Mouse (Mus musculus): ENCODE results near the gene Yes1. TPM values are rescaled to one million over a fixed set of nuclear protein-coding genes. Genes with fewer than 3 reads are reported as not detected.
"Not testable (repeated sequence)": the region's sequence is repeated elsewhere in the genome, so short reads cannot be mapped to it uniquely, and the experiment has no call there.

Gene Yes1
- polyA plus RNA-seq, 1 experiment from 2014 or later, result 22.3 TPM

DNA sequence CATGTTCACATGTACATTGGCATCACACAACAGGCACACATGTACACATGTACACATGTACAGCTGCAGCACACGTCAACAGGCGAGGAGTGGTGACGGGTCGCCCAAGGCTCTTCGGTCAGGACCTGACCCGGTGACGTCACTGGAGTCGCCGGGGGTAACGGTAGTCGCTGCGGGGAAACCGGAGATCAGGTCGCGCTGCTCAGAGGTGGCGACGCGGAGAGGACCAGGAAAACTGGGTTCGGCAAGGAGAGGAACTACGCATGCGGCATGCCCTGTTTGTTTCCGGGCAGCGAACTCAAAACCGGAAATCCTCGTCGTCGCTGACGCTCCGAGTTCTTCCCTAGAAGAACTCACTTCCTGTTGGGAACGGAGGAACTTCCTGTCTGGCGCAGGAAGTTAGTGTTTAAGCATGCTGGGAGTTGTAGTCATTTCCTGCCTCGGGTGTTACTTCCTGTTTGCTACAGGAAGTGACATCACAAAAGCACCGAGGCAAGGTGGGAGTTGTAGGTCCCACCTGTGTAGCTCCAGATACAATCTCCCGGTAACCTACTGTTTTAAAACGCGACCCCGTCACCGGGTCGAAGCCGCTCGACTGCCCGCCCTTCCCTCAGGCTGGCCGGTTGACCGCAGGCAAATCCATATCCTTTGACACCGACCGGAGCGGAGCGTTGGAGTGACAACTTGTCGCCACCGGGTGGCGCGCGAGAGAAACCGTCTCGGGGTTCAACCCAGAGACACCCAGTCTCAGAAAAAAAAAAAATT, 102.9 kb downstream of the Yes1 start:
- H3K27ac ChIP-seq (ENCODE audit: low read depth, low read length), result peak overlapping the region; percentile 67
- peak overlapping the region; percentile 52 for H3K9ac ChIP-seq (replicated peaks; ENCODE audit: low read depth, low read length)
- peak; percentile 98 for ATAC-seq (ENCODE audit: low read depth)
- peak overlapping the region; percentile 91 for H3K4me2 ChIP-seq (ENCODE audit: low read depth, low read length)
- H3K9me3 ChIP-seq (ENCODE audit: control insufficient read depth, low read length), result no peaks in the 10 kb centered on the region
- H3K27me3 ChIP-seq (ENCODE audit: control insufficient read depth, insufficient read depth, low read length), result no peaks in the 10 kb centered on the region
- peak overlapping the region; percentile 57 for H3K4me3 ChIP-seq (ENCODE audit: low read depth, low read length)
- peaks cover 6% of the 10 kb centered on the region; the same call in 1 of the 2 replicates for H3K4me1 ChIP-seq (ENCODE audit: control insufficient read depth, insufficient read depth, low read length)
- WGBS, result under 1% methylated on average over 55 of the region's 55 CpGs
- H3K36me3 ChIP-seq (ENCODE audit: control insufficient read depth, insufficient read depth, low read length), result no peaks in the 10 kb centered on the region

DNA sequence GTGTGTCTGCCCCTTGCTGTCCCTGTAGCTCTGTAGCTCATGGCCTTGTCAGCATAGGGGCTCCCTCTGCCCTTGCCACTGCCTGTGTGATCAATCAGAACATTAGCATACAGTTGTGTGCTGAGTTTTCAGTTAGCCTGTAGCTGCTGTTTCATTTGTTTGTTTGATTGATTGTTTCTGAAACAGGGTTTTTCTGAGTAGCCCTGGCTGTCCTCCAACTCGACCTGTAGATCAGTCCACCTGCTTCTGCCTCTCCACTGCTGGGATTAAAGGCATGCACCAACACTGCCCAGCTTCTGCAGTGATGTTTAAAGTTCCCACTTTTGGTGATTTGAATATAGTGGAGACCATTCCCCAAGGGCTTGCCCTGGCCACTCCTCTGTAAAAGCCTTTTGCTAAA, 106.8 kb downstream of the Yes1 start:
- no peak for ATAC-seq (ENCODE audit: low read depth)
- Histone ChIP-seq H3K4me2 (ENCODE audit: low read depth, low read length) (no peak overlapping the region), H3K27me3 (ENCODE audit: control insufficient read depth, insufficient read depth, low read length) (no peaks in the 10 kb centered on the region), H3K4me1 (ENCODE audit: control insufficient read depth, insufficient read depth, low read length) (peaks cover 4% of the 10 kb centered on the region; the same call in 1 of the 2 replicates), H3K36me3 (ENCODE audit: control insufficient read depth, insufficient read depth, low read length) (no peaks in the 10 kb centered on the region), H3K27ac (ENCODE audit: low read depth, low read length) (no peak overlapping the region), H3K9me3 (ENCODE audit: control insufficient read depth, low read length) (no peaks in the 10 kb centered on the region), H3K9ac (replicated peaks; ENCODE audit: low read depth, low read length) (no peak overlapping the region), H3K4me3 (ENCODE audit: low read depth, low read length) (no peak overlapping the region)
- WGBS, result 48% methylated on average over 1 of the region's 1 CpGs

DNA sequence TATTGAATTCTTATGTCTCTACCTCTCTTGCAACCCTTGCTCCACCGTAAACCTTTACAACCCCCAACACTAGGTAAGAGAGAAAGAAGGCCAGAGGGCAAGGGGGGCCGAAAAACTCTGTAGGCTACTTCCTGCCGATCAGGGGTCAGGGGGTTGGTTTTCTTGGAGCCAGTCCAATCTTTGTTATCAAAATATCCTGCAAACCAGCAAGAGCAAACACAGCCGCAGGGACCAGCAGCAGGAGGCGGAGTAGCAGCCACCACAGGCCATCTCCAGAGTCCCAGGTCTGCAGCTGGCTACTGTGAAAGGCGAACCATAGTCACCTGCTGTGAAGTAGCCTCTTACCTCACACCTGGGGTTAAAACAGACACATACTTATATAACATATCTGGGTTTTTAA, 107.9 kb downstream of the Yes1 start:
- Histone ChIP-seq H3K36me3 (ENCODE audit: control insufficient read depth, insufficient read depth, low read length) (no peaks in the 10 kb centered on the region), H3K4me1 (ENCODE audit: control insufficient read depth, insufficient read depth, low read length) (no peaks in the 10 kb centered on the region), H3K9me3 (ENCODE audit: control insufficient read depth, low read length) (no peaks in the 10 kb centered on the region), H3K4me2 (ENCODE audit: low read depth, low read length) (no peak overlapping the region), H3K27me3 (ENCODE audit: control insufficient read depth, insufficient read depth, low read length) (no peaks in the 10 kb centered on the region), H3K9ac (replicated peaks; ENCODE audit: low read depth, low read length) (no peak overlapping the region), H3K27ac (ENCODE audit: low read depth, low read length) (no peak overlapping the region), H3K4me3 (ENCODE audit: low read depth, low read length) (no peak overlapping the region)
- no peak for ATAC-seq (ENCODE audit: low read depth)
- WGBS, result 63% methylated on average over 6 of the region's 6 CpGs

DNA sequence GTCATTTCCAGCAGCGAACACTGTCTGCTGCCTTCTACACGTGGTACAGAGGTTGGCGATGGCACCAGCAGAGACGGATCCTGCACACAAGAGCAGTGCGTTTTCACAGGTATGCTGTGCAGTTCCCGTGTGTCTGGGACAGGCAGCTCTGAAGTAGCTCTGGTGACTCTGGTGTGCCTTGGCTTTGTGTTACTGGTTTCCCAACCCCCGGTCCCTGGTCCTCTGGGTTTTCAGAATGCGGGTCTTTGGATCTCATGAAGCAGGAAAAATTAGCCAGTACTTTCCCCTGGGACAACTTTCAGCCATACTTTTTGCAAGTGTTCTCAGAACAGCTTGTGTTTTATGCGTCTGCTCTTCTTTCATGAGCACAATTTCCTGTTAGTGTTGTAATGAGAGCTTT, 109.4 kb downstream of the Yes1 start:
- no peaks in the 10 kb centered on the region for H3K4me1 ChIP-seq (ENCODE audit: control insufficient read depth, insufficient read depth, low read length)
- H3K27ac ChIP-seq (ENCODE audit: low read depth, low read length), result no peak overlapping the region
- H3K9me3 ChIP-seq (ENCODE audit: control insufficient read depth, low read length), result no peaks in the 10 kb centered on the region
- H3K27me3 ChIP-seq (ENCODE audit: control insufficient read depth, insufficient read depth, low read length), result no peaks in the 10 kb centered on the region
- H3K4me3 ChIP-seq (ENCODE audit: low read depth, low read length), result no peak overlapping the region
- H3K4me2 ChIP-seq (ENCODE audit: low read depth, low read length), result no peak overlapping the region
- WGBS, result 80% methylated on average over 9 of the region's 9 CpGs
- no peak overlapping the region for H3K9ac ChIP-seq (replicated peaks; ENCODE audit: low read depth, low read length)
- no peak for ATAC-seq (ENCODE audit: low read depth)
- H3K36me3 ChIP-seq (ENCODE audit: control insufficient read depth, insufficient read depth, low read length), result no peaks in the 10 kb centered on the region

DNA sequence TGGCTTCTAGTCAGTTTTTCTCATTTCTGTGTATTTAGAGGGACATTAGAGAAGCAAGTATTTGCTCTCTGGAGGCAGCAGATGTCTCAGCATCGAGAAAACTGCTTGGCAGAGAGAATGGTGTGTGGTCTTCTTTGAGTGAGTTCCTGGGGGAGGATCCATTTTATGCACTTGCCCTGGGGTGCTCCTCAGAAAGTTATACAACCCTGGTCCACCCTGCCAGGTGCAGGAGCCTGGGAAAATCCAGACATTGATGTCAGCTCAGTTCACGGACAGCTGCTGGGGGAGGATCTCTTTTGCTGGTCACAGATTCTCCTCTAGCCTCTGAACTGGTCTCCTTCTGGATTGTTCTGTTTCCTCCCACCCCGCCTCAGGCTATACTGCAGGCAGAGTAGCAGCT, 110.3 kb downstream of the Yes1 start:
- Histone ChIP-seq H3K4me2 (ENCODE audit: low read depth, low read length) (no peak overlapping the region), H3K9ac (replicated peaks; ENCODE audit: low read depth, low read length) (no peak overlapping the region), H3K9me3 (ENCODE audit: control insufficient read depth, low read length) (no peaks in the 10 kb centered on the region), H3K27me3 (ENCODE audit: control insufficient read depth, insufficient read depth, low read length) (no peaks in the 10 kb centered on the region), H3K4me1 (ENCODE audit: control insufficient read depth, insufficient read depth, low read length) (no peaks in the 10 kb centered on the region), H3K27ac (ENCODE audit: low read depth, low read length) (no peak overlapping the region), H3K4me3 (ENCODE audit: low read depth, low read length) (no peak overlapping the region), H3K36me3 (ENCODE audit: control insufficient read depth, insufficient read depth, low read length) (no peaks in the 10 kb centered on the region)
- no peak for ATAC-seq (ENCODE audit: low read depth)
- WGBS, result 67% methylated on average over 3 of the region's 3 CpGs

DNA sequence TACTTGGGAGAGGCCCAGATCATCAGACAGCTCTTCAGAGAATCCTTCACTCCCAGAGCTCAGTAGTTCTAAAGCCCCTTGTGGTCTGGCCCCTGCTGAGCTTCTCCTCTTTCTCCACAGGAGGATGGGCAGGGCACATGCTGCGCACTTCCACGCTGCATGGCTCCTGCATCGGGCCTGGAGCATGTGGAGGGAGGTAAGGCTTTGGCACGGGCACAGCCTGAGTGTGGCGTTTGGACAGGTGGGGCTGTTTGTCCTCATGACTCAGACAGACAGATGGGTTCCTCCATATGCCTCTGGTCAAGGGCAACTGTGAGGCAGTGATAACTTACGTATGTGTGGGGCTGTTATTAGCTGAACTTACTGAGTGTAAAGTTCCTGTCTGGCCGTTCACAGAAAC, 111.3 kb downstream of the Yes1 start:
- 64% methylated on average over 7 of the region's 7 CpGs for WGBS
- H3K4me3 ChIP-seq (ENCODE audit: low read depth, low read length), result no peak overlapping the region
- H3K4me2 ChIP-seq (ENCODE audit: low read depth, low read length), result no peak overlapping the region
- H3K27me3 ChIP-seq (ENCODE audit: control insufficient read depth, insufficient read depth, low read length), result no peaks in the 10 kb centered on the region
- H3K36me3 ChIP-seq (ENCODE audit: control insufficient read depth, insufficient read depth, low read length), result no peaks in the 10 kb centered on the region
- no peaks in the 10 kb centered on the region for H3K9me3 ChIP-seq (ENCODE audit: control insufficient read depth, low read length)
- ATAC-seq (ENCODE audit: low read depth), result no peak
- no peak overlapping the region for H3K27ac ChIP-seq (ENCODE audit: low read depth, low read length)
- no peaks in the 10 kb centered on the region for H3K4me1 ChIP-seq (ENCODE audit: control insufficient read depth, insufficient read depth, low read length)
- H3K9ac ChIP-seq (replicated peaks; ENCODE audit: low read depth, low read length), result no peak overlapping the region

DNA sequence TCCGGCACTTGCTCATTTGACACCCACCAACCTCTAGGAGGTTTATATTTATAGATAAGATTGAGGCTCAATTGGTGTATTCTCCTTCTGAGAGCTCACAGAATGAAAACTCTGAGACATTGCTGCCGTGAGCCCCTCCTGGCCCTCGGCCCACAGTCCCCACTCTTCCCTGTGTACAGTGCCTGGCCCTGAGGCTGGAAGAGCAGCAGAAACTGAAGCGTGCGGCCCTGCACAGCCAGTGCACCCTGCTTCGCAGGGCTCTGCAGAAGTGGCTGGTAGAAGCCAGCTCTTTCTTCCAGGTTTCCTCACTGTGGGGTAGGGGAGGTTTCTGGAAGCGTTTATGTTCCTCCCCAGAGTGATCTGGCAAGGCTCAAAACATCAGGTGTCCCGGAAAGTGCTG, 111.7 kb downstream of the Yes1 start:
- not testable (repeated sequence) for H3K4me2 ChIP-seq (ENCODE audit: low read depth, low read length); H3K9ac ChIP-seq (replicated peaks; ENCODE audit: low read depth, low read length); H3K9me3 ChIP-seq (ENCODE audit: control insufficient read depth, low read length); H3K4me1 ChIP-seq (ENCODE audit: control insufficient read depth, insufficient read depth, low read length); H3K27me3 ChIP-seq (ENCODE audit: control insufficient read depth, insufficient read depth, low read length); H3K36me3 ChIP-seq (ENCODE audit: control insufficient read depth, insufficient read depth, low read length); H3K4me3 ChIP-seq (ENCODE audit: low read depth, low read length); ATAC-seq (ENCODE audit: low read depth); H3K27ac ChIP-seq (ENCODE audit: low read depth, low read length)
- 89% methylated on average over 8 of the region's 8 CpGs for WGBS

DNA sequence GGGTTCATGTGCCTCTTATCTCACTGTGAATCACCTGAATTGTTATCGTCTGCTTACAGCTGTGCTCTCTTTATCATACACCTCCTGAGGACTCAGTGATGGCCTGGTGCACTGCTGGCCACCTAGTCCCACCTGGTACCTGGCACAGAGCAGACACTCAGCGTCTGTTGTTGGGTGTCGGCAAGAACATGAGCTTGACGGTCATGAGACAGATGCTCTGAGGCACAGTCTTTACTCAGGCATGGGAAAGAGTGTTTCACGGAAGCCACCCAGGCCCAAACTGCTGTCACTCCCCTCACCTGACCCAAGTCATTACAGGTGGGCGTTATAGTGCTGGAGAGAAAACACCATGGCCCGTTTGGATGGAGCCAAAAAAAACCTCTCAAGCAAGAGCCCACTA, 113.0 kb downstream of the Yes1 start:
- H3K4me2 ChIP-seq (ENCODE audit: low read depth, low read length), result no peak overlapping the region
- 91% methylated on average over 7 of the region's 7 CpGs for WGBS
- no peak for ATAC-seq (ENCODE audit: low read depth)
- H3K36me3 ChIP-seq (ENCODE audit: control insufficient read depth, insufficient read depth, low read length), result no peaks in the 10 kb centered on the region
- H3K4me1 ChIP-seq (ENCODE audit: control insufficient read depth, insufficient read depth, low read length), result no peaks in the 10 kb centered on the region
- no peaks in the 10 kb centered on the region for H3K27me3 ChIP-seq (ENCODE audit: control insufficient read depth, insufficient read depth, low read length)
- H3K27ac ChIP-seq (ENCODE audit: low read depth, low read length), result no peak overlapping the region
- no peaks in the 10 kb centered on the region for H3K9me3 ChIP-seq (ENCODE audit: control insufficient read depth, low read length)
- no peak overlapping the region for H3K4me3 ChIP-seq (ENCODE audit: low read depth, low read length)
- H3K9ac ChIP-seq (replicated peaks; ENCODE audit: low read depth, low read length), result no peak overlapping the region

DNA sequence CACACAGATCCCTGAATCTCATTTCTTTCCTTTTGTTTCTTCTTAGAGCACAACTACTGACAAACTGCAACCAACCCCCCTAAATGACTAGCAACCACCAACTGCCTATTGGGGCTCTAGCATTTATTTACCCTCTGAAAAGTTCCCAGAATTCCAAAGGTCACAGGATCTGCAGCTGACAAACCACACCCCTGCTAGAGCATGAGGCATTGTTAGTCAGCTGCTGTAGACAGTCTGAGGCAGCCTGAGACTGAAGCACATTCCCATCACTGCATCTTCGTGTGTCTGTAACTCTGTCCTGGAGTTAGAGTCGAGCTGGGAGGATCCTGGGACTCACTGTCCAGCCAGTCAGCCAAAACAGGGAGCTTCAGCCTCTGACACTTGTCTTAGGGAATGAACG, 114.4 kb downstream of the Yes1 start:
- not testable (repeated sequence) for H3K4me2 ChIP-seq (ENCODE audit: low read depth, low read length); H3K4me3 ChIP-seq (ENCODE audit: low read depth, low read length); H3K27me3 ChIP-seq (ENCODE audit: control insufficient read depth, insufficient read depth, low read length); H3K36me3 ChIP-seq (ENCODE audit: control insufficient read depth, insufficient read depth, low read length); H3K27ac ChIP-seq (ENCODE audit: low read depth, low read length); H3K9me3 ChIP-seq (ENCODE audit: control insufficient read depth, low read length); H3K4me1 ChIP-seq (ENCODE audit: control insufficient read depth, insufficient read depth, low read length); ATAC-seq (ENCODE audit: low read depth); H3K9ac ChIP-seq (replicated peaks; ENCODE audit: low read depth, low read length)
- 72% methylated on average over 3 of the region's 3 CpGs for WGBS
